Mouse (Mus musculus) kidney, adult 2 months (tissue): Measurements from ENCODE around the gene Lrmda.

Source experiments
- CTCF ChIP-seq: fragments of 200-500 bp; conservative IDR thresholded peaks from 2 replicates; pipeline ENCODE4 v1.5.1; 2011; ENCODE audit warnings: low read depth, mild to moderate bottlenecking, control low read depth, low read length, moderate library complexity, mixed read lengths; ENCODE audit not compliant: insufficient read depth, insufficient read length
- POLR2A ChIP-seq: fragments of 200-500 bp; IDR thresholded peaks from one replicate; pipeline ENCODE4 v1.6.1; 2011; ENCODE audit warnings: low read depth, low read length, control low read depth

- no peak for TF ChIP-seq CTCF
- no peak for TF ChIP-seq POLR2A
These were observed 730.9 kb downstream of the Lrmda start for GRCm38 (mm10) chr14:22750409-22750808.
